Mouse (Mus musculus) bone marrow, adult 2 months (tissue): ENCODE measurements around the gene Zbtb5. TPM values are rescaled to one million over a fixed set of nuclear protein-coding genes. Genes with fewer than 3 reads are reported as not detected.
A peak's percentile ranks its signal among the peaks of the same experiment; 100 is the strongest.

Source experiments
- H3K27ac ChIP-seq: fragments of 200-500 bp; 2 replicates; pipeline ENCODE4 v1.5.1; 2012; ENCODE audit warnings: low read depth, mild to moderate bottlenecking, control low read depth, inconsistent platforms, low read length; ENCODE audit not compliant: control insufficient read depth, poor library complexity, insufficient read depth
- H3K4me1 ChIP-seq: fragments of 200-500 bp; 2 replicates; pipeline ENCODE4 v1.6.1; 2011; ENCODE audit warnings: low read length; ENCODE audit not compliant: control insufficient read depth, insufficient read depth
- H3K4me3 ChIP-seq: fragments of 200-500 bp; replicated peaks from 2 replicates; pipeline ENCODE3; 2011; ENCODE audit warnings: mild to moderate bottlenecking, low read depth, low read length, control low read depth; ENCODE audit not compliant: control insufficient read depth
- CTCF ChIP-seq: fragments of 200-500 bp; IDR thresholded peaks from 2 replicates; pipeline ENCODE4 v1.5.1; 2011; ENCODE audit warnings: low read length, control low read depth; ENCODE audit not compliant: control insufficient read depth, insufficient read depth
- POLR2A ChIP-seq: fragments of 200-500 bp; IDR thresholded peaks from 2 replicates; pipeline ENCODE4 v1.6.1; 2011; ENCODE audit warnings: low read depth, mild to moderate bottlenecking, control low read depth, low read length, borderline replicate concordance; ENCODE audit not compliant: control insufficient read depth
- WGBS: fragments of 180-500 bp; shearing (Covaris S2); methylation state at CpG from one replicate; pipeline ENCODE4 v1.1.7; 2018; 5-methylcytosine and 5-hydroxymethylcytosine counted together
- polyA plus RNA-seq: library from polyadenylated mRNA; stranded (reverse); fragments of >200 nt; gene quantifications from 2 replicates; pipeline ENCODE4 v1.2.4, GENCODE M21; 2011; ENCODE audit warnings: low replicate concordance; ENCODE audit not compliant: missing spikeins, insufficient read depth, insufficient read length

Zbtb5 gene
- polyA plus RNA-seq, 1 experiment = 6.5 TPM

- 8% methylated on average over 3 of the region's 3 CpGs for WGBS
- TF ChIP-seq CTCF (no peak), POLR2A (no peak)
- Histone ChIP-seq H3K4me1 (peaks cover 4% of the 10 kb centered on the region), H3K4me3 (no peak overlapping the region), H3K27ac (no peak overlapping the region)
These were observed 3.4 kb upstream of the Zbtb5 start for GRCm38 (mm10) chr4:45015615-45016014.

- 5% methylated on average over 2 of the region's 2 CpGs for WGBS
- Histone ChIP-seq H3K4me1 (peaks cover 3% of the 10 kb centered on the region; the same call in 1 of the 2 replicates), H3K27ac (no peak overlapping the region), H3K4me3 (peak overlapping the region; percentile 21)
- TF ChIP-seq POLR2A = no peak
- no peak for TF ChIP-seq CTCF
These were observed 1.3 kb upstream of the Zbtb5 start for GRCm38 (mm10) chr4:45013537-45013936.

GRCm38 (mm10) chr4:45013031-45013431 is 819 bp upstream of the Zbtb5 start:
- H3K4me3 ChIP-seq = peak overlapping the region; percentile 86
- H3K4me1 ChIP-seq = peaks cover 3% of the 10 kb centered on the region; the same call in 1 of the 2 replicates
- peak overlapping the region; percentile 90 for H3K27ac ChIP-seq
- TF ChIP-seq CTCF (no peak), POLR2A (no peak)
- WGBS = under 1% methylated on average over 13 of the region's 13 CpGs

GRCm38 (mm10) chr4:45011581-45012104 is 569 bp downstream of the Zbtb5 start:
- WGBS = under 1% methylated on average over 31 of the region's 31 CpGs
- peak; percentile 30; the same call in 1 of the 2 replicates for TF ChIP-seq POLR2A
- TF ChIP-seq CTCF = no peak

GRCm38 (mm10) chr4:45010806-45011415 is 1.3 kb downstream of the Zbtb5 start:
- TF ChIP-seq CTCF (no peak), POLR2A (no peak)
- H3K4me3 ChIP-seq = peak overlapping the region; percentile 56

More at GRCm38 (mm10) chr4:45011581-45012104, 569 bp downstream of the Zbtb5 start:
- peak overlapping the region; percentile 97 for H3K27ac ChIP-seq
- peak overlapping the region; percentile 92 for H3K4me3 ChIP-seq
- peaks cover 3% of the 10 kb centered on the region; the same call in 1 of the 2 replicates for H3K4me1 ChIP-seq

GRCm38 (mm10) chr4:45005452-45005851 is 6.8 kb downstream of the Zbtb5 start:
- Histone ChIP-seq H3K27ac (no peak overlapping the region), H3K4me1 (peaks cover 1% of the 10 kb centered on the region; the same call in 1 of the 2 replicates), H3K4me3 (no peak overlapping the region)
- TF ChIP-seq CTCF (no peak), POLR2A (no peak)
- 62% methylated on average over 3 of the region's 3 CpGs for WGBS

More at GRCm38 (mm10) chr4:45010806-45011415, 1.3 kb downstream of the Zbtb5 start:
- Histone ChIP-seq H3K27ac (no peak overlapping the region), H3K4me1 (peaks cover 3% of the 10 kb centered on the region; the same call in 1 of the 2 replicates)
- 3% methylated on average over 11 of the region's 11 CpGs for WGBS

- Histone ChIP-seq H3K4me1 (no peaks in the 10 kb centered on the region; the same call in 1 of the 2 replicates), H3K27ac (no peak overlapping the region), H3K4me3 (no peak overlapping the region)
- WGBS = 75% methylated on average over 6 of the region's 6 CpGs
- TF ChIP-seq POLR2A (no peak), CTCF (no peak)
These were observed 12.2 kb downstream of the Zbtb5 start for GRCm38 (mm10) chr4:45000001-45000400.

GRCm38 (mm10) chr4:44998071-44998470 is 14.1 kb downstream of the Zbtb5 start:
- Histone ChIP-seq H3K27ac (no peak overlapping the region), H3K4me1 (no peaks in the 10 kb centered on the region; the same call in 1 of the 2 replicates), H3K4me3 (no peak overlapping the region)
- TF ChIP-seq POLR2A (no peak), CTCF (no peak)
- 83% methylated on average over 3 of the region's 3 CpGs for WGBS

GRCm38 (mm10) chr4:44994776-44995175 is 17.4 kb downstream of the Zbtb5 start:
- Histone ChIP-seq H3K4me3 (no peak overlapping the region), H3K4me1 (no peaks in the 10 kb centered on the region; the same call in 1 of the 2 replicates), H3K27ac (no peak overlapping the region)
- TF ChIP-seq CTCF = no peak
- no peak for TF ChIP-seq POLR2A
- WGBS = 94% methylated on average over 18 of the region's 18 CpGs
